ENCODE assay signal across 16 mouse cellular contexts in the genomic region with DNA sequence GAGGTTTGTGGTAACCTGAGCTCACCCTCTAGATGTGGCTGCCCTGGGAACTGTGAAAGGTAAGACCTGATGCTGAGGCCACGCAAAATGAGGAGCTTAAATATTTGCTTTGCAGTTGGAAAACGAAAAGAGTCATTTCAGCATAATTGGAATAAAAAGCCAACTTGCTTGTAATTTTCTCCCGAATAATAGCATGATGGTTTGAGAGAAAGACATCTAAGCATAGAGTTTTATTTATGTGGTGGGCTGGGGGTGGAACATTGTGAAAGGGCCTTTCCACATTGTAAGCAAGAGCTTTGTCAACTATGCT. TPM values are rescaled to one million over a fixed set of nuclear protein-coding genes. Genes with fewer than 3 reads are reported as not detected.
A peak's percentile ranks its signal among the peaks of the same experiment; 100 is the strongest.
DNase-seq lines count a peak whose midpoint lies in the region; ATAC-seq and TF ChIP-seq lines count a peak whose summit lies in the region.
"Had no signal": no experiment of that assay in that cellular context is flagged by ENCODE, and none has a peak within 500 bp of the region (broad histone marks: within the 10 kb centered on the region; RNA-seq: fewer than 3 reads in every experiment).

No protein-coding gene starts in this region.

- no peak for TF ChIP-seq CTCF in thymus, adult 2 months (IDR thresholded peaks at IDR 0.05; ENCODE audit: borderline replicate concordance, control insufficient read depth, extremely low read depth, insufficient read depth, low read length, poor library complexity)
- no peak for TF ChIP-seq CTCF in stomach, postnatal 0 days (IDR thresholded peaks at IDR 0.05; ENCODE audit: low read depth)

- peaks cover 21% of the 10 kb centered on the region for H3K4me1 ChIP-seq in heart, embryonic 11.5 days (ENCODE audit: control insufficient read depth, insufficient read depth, low read length)
- H3K4me1 ChIP-seq in limb, embryonic 13.5 days, result peaks cover 28% of the 10 kb centered on the region
- H3K4me1 ChIP-seq in limb, embryonic 10.5 days, result peaks cover 19% of the 10 kb centered on the region
- H3K4me1 ChIP-seq in thymus, adult 2 months (replicated peaks; ENCODE audit: control insufficient read depth, insufficient read depth, low read length), result peaks cover 15% of the 10 kb centered on the region
- H3K4me1 ChIP-seq in stomach, postnatal 0 days (replicated peaks; ENCODE audit: control insufficient read depth, insufficient read depth), result 0 out of 2 replicates have a peak, but pooled peaks cover 2% of the 10 kb centered on the region
- peaks cover 13% of the 10 kb centered on the region; the same call in 1 of the 2 replicates for H3K4me1 ChIP-seq in forebrain, embryonic 16.5 days (replicated peaks; ENCODE audit: control insufficient read depth, insufficient read depth, low read length)

- H3K36me3 ChIP-seq in heart, embryonic 11.5 days (ENCODE audit: control insufficient read depth, insufficient read depth, low read length), result no peaks in the 10 kb centered on the region
- H3K36me3 ChIP-seq in limb, embryonic 13.5 days, result peaks cover 4% of the 10 kb centered on the region; the same call in 1 of the 2 replicates
- H3K36me3 ChIP-seq in limb, embryonic 10.5 days, result no peaks in the 10 kb centered on the region
- no peaks in the 10 kb centered on the region for H3K36me3 ChIP-seq in thymus, adult 2 months (ENCODE audit: control insufficient read depth, insufficient read depth, low read length)
- no peaks in the 10 kb centered on the region for H3K36me3 ChIP-seq in stomach, postnatal 0 days (ENCODE audit: control insufficient read depth, insufficient read depth, low read length)
- H3K36me3 ChIP-seq in forebrain, embryonic 16.5 days (ENCODE audit: control insufficient read depth, insufficient read depth), result no peaks in the 10 kb centered on the region
- H3K36me3 ChIP-seq: forebrain, embryonic 12.5 days; hindbrain, embryonic 10.5 days; kidney, embryonic 15.5 days had no signal

- DNase-seq in heart, adult 8-10 months (ENCODE audit: low spot score), result no peak
- no peak for DNase-seq in limb, embryonic 10.5 days (ENCODE audit: low spot score)
- DNase-seq in thymus, adult 2 months, result no peak
- DNase-seq in thymus, postnatal 14 days, result no peak
- DNase-seq in stomach, postnatal 0 days (ENCODE audit: low spot score), result no peak
- DNase-seq: B cell, adult 2 months; cerebellum, adult 9-11 months; layer of hippocampus, adult 9-11 months; left cerebral cortex, postnatal 4 days; thymus, postnatal 4 days had no signal

- no peak overlapping the region for H3K27ac ChIP-seq in heart, embryonic 11.5 days (ENCODE audit: low read depth, low read length)
- H3K27ac ChIP-seq in limb, embryonic 13.5 days, result no peak overlapping the region
- H3K27ac ChIP-seq in limb, embryonic 10.5 days, result no peak overlapping the region
- H3K27ac ChIP-seq in thymus, adult 2 months (ENCODE audit: control insufficient read depth, insufficient read depth, low read length), result peak overlapping the region; percentile 80
- no peak overlapping the region; the same call in 1 of the 2 replicates for H3K27ac ChIP-seq in stomach, postnatal 0 days (replicated peaks)
- no peak overlapping the region for H3K27ac ChIP-seq in forebrain, embryonic 16.5 days (ENCODE audit: low read length)
- H3K27ac ChIP-seq: forebrain, embryonic 12.5 days; hindbrain, embryonic 10.5 days; kidney, embryonic 15.5 days had no signal

- TF ChIP-seq EP300 in stomach, postnatal 0 days (optimal IDR thresholded peaks at IDR 0.05), result no peak

- H3K4me3 ChIP-seq in heart, embryonic 11.5 days (ENCODE audit: low read depth, low read length), result no peak overlapping the region
- no peak overlapping the region for H3K4me3 ChIP-seq in limb, embryonic 13.5 days
- no peak overlapping the region for H3K4me3 ChIP-seq in limb, embryonic 10.5 days
- peak overlapping the region; percentile 22; the same call in 1 of the 2 replicates for H3K4me3 ChIP-seq in thymus, adult 2 months (ENCODE audit: control insufficient read depth, insufficient read depth, low read length)
- no peak overlapping the region for H3K4me3 ChIP-seq in stomach, postnatal 0 days (ENCODE audit: low read depth, low read length)
- no peak overlapping the region for H3K4me3 ChIP-seq in forebrain, embryonic 16.5 days (replicated peaks; ENCODE audit: low read length)
- H3K4me3 ChIP-seq: forebrain, embryonic 12.5 days; hindbrain, embryonic 10.5 days; kidney, embryonic 15.5 days had no signal

- 84% methylated on average over 3 of the region's 3 CpGs for WGBS in heart, embryonic 11.5 days (ENCODE audit: insufficient replicate concordance)
- WGBS in limb, embryonic 13.5 days, result 75% methylated on average over 3 of the region's 3 CpGs
- 88% methylated on average over 3 of the region's 3 CpGs for WGBS in limb, embryonic 10.5 days
- WGBS in thymus, adult 2 months, result 66% methylated on average over 3 of the region's 3 CpGs
- 60% methylated on average over 3 of the region's 3 CpGs for WGBS in stomach, postnatal 0 days
- 82% methylated on average over 3 of the region's 3 CpGs for WGBS in forebrain, embryonic 16.5 days

- H3K27me3 ChIP-seq in heart, embryonic 11.5 days (ENCODE audit: control insufficient read depth, insufficient read depth, low read length), result no peaks in the 10 kb centered on the region
- H3K27me3 ChIP-seq in limb, embryonic 13.5 days, result no peaks in the 10 kb centered on the region
- H3K27me3 ChIP-seq in limb, embryonic 10.5 days (ENCODE audit: low read depth, poor library complexity, severe bottlenecking), result no peaks in the 10 kb centered on the region
- H3K27me3 ChIP-seq in thymus, adult 2 months (ENCODE audit: control insufficient read depth, insufficient read depth, low read length), result no peaks in the 10 kb centered on the region
- no peaks in the 10 kb centered on the region for H3K27me3 ChIP-seq in stomach, postnatal 0 days (ENCODE audit: control insufficient read depth, insufficient read depth, low read length)
- no peaks in the 10 kb centered on the region for H3K27me3 ChIP-seq in forebrain, embryonic 16.5 days (replicated peaks; ENCODE audit: control insufficient read depth, insufficient read depth, low read length)
- H3K27me3 ChIP-seq: forebrain, embryonic 12.5 days; kidney, embryonic 15.5 days had no signal

- H3K9me3 ChIP-seq in heart, embryonic 11.5 days (replicated peaks; ENCODE audit: control insufficient read depth, low read length), result no peaks in the 10 kb centered on the region
- H3K9me3 ChIP-seq in limb, embryonic 13.5 days, result no peaks in the 10 kb centered on the region
- no peaks in the 10 kb centered on the region for H3K9me3 ChIP-seq in limb, embryonic 10.5 days (replicated peaks)
- H3K9me3 ChIP-seq in stomach, postnatal 0 days (ENCODE audit: control insufficient read depth, low read length), result no peaks in the 10 kb centered on the region
- no peaks in the 10 kb centered on the region for H3K9me3 ChIP-seq in forebrain, embryonic 16.5 days (ENCODE audit: control insufficient read depth, low read length)
- H3K9me3 ChIP-seq: forebrain, embryonic 12.5 days; hindbrain, embryonic 10.5 days; kidney, embryonic 15.5 days had no signal

- ATAC-seq in heart, embryonic 11.5 days (replicated peaks; ENCODE audit: insufficient number of reproducible peaks, low FRiP score, low TSS enrichment), result no peak
- ATAC-seq in limb, embryonic 13.5 days (ENCODE audit: low FRiP score, low read depth), result no peak
- ATAC-seq in stomach, postnatal 0 days (ENCODE audit: low FRiP score, low TSS enrichment), result no peak
- no peak for ATAC-seq in forebrain, embryonic 16.5 days

- H3K9ac ChIP-seq in heart, embryonic 11.5 days (ENCODE audit: low read depth, low read length), result no peak overlapping the region
- H3K9ac ChIP-seq in limb, embryonic 13.5 days, result no peak overlapping the region
- H3K9ac ChIP-seq in stomach, postnatal 0 days (ENCODE audit: low read length), result no peak overlapping the region; the same call in 1 of the 2 replicates
- no peak overlapping the region for H3K9ac ChIP-seq in forebrain, embryonic 16.5 days (replicated peaks; ENCODE audit: low read depth, low read length)
- H3K9ac ChIP-seq: forebrain, embryonic 12.5 days; kidney, embryonic 15.5 days had no signal

- peak overlapping the region; percentile 14; the same call in 1 of the 2 replicates for H3K4me2 ChIP-seq in heart, embryonic 11.5 days
- peak overlapping the region; percentile 76 for H3K4me2 ChIP-seq in limb, embryonic 13.5 days (replicated peaks)
- H3K4me2 ChIP-seq in stomach, postnatal 0 days (replicated peaks; ENCODE audit: low read depth), result 0 out of 2 replicates have a peak overlapping the region, but pooled peaks have one; percentile 88
- no peak overlapping the region for H3K4me2 ChIP-seq in forebrain, embryonic 16.5 days (ENCODE audit: low read length)
- H3K4me2 ChIP-seq: forebrain, embryonic 12.5 days had no signal

- TF ChIP-seq POLR2A in thymus, adult 2 months (IDR thresholded peaks at IDR 0.05; ENCODE audit: control insufficient read depth, extremely low read depth, insufficient read depth, low read length, poor library complexity), result no peak

RNA-seq across cellular contexts. Expression of a gene that starts 3.0 kb away (rescaled TPM):
- 50.0 and 68.2 TPM in 2 replicates for polyA plus RNA-seq in heart, embryonic 11.5 days (2014; fragmentation: Nextera tagmentation; extraction: Ambion mirVana)
- 100 to 1,000 TPM; 217 to 273 (median 230) TPM for total RNA-seq in heart, adult 8-10 months (2022)
- 31.8 and 41.1 TPM in 2 replicates for polyA plus RNA-seq in limb, embryonic 13.5 days (2015; fragmentation: Nextera tagmentation; extraction: Ambion mirVana)
- 16.1 and 21.3 TPM in 2 replicates for polyA plus RNA-seq in limb, embryonic 10.5 days (2016; fragmentation: Nextera tagmentation; extraction: Ambion mirVana)
- 38.1 and 45.8 TPM in 2 replicates for polyA plus RNA-seq in thymus, adult 2 months (2012; rRNA removed)
- polyA plus RNA-seq in stomach, postnatal 0 days (2015; fragmentation: Nextera tagmentation; extraction: Ambion mirVana), result 22.2 and 25.8 TPM in 2 replicates
- 14.7 and 15.0 TPM in 2 replicates for polyA plus RNA-seq in forebrain, embryonic 16.5 days (2015; fragmentation: Nextera tagmentation; extraction: Ambion mirVana)
